Mouse (Mus musculus) midbrain, embryonic 10.5 days (tissue): ENCODE results near the gene Tmod1. TPM values are rescaled to one million over a fixed set of nuclear protein-coding genes. Genes with fewer than 3 reads are reported as not detected.
A peak's percentile ranks its signal among the peaks of the same experiment; 100 is the strongest.

Experiments
- DNase-seq: peaks from one replicate; pipeline ENCODE4 v3.0.0-alpha.2; 2017; ENCODE audit warnings: low spot score
- H3K27ac ChIP-seq: fragments of 300-500 bp; sonication (generic); replicated peaks from 2 replicates; pipeline ENCODE4 v1.5.1; 2016; ENCODE audit warnings: mild to moderate bottlenecking
- H3K27me3 ChIP-seq: fragments of 300-500 bp; sonication (generic); 2 replicates; pipeline ENCODE4 v1.6.1; 2016; ENCODE audit warnings: low read depth, mild to moderate bottlenecking; ENCODE audit not compliant: poor library complexity, severe bottlenecking
- H3K36me3 ChIP-seq: fragments of 300-500 bp; sonication (generic); 2 replicates; pipeline ENCODE4 v1.6.1; 2016; ENCODE audit warnings: mild to moderate bottlenecking, moderate library complexity
- H3K4me1 ChIP-seq: fragments of 300-500 bp; sonication (generic); 2 replicates; pipeline ENCODE4 v1.6.1; 2016
- H3K4me3 ChIP-seq: fragments of 300-500 bp; sonication (generic); 2 replicates; pipeline ENCODE4 v1.5.1; 2016; ENCODE audit warnings: mild to moderate bottlenecking, moderate library complexity
- H3K9me3 ChIP-seq: fragments of 300-500 bp; sonication (generic); replicated peaks from 2 replicates; pipeline ENCODE4 v1.6.1; 2016; ENCODE audit warnings: mild to moderate bottlenecking
- WGBS: fragments of 180-500 bp; shearing (Covaris S2); methylation state at CpG from one replicate; pipeline ENCODE4 v1.1.7; 2016; 5-methylcytosine and 5-hydroxymethylcytosine counted together
- polyA plus RNA-seq: library from polyadenylated mRNA; unstranded; fragments of >200 nt; fragmentation: Nextera tagmentation; extraction: Ambion mirVana; gene quantifications from 2 replicates; pipeline ENCODE4 v1.2.1, GENCODE M21; 2016

Tmod1 gene
- 1.6 and 3.0 TPM in 2 replicates for polyA plus RNA-seq

GRCm38 (mm10) chr4:46038892-46039751 is at the start of gene Tmod1:
Gene Tmod1, plus strand, starts transcription at chr4:46038935.
- 1% methylated on average over 69 of the region's 72 CpGs for WGBS

GRCm38 (mm10) chr4:45990427-45991135 is 48.2 kb upstream of the Tmod1 start:
- H3K9me3 ChIP-seq: no peaks in the 10 kb centered on the region
- 79% methylated on average over 6 of the region's 6 CpGs for WGBS
- no peaks in the 10 kb centered on the region for H3K36me3 ChIP-seq
- H3K4me1 ChIP-seq: no peaks in the 10 kb centered on the region
- no peak overlapping the region for H3K4me3 ChIP-seq
- H3K27ac ChIP-seq: no peak overlapping the region
- no peak for DNase-seq
- H3K27me3 ChIP-seq: no peaks in the 10 kb centered on the region

More at GRCm38 (mm10) chr4:46038892-46039751, at the start of gene Tmod1:
- peak within 1 kb of the TSS; percentile 74 for H3K4me3 ChIP-seq
- H3K27ac ChIP-seq: peak within 1 kb of the TSS; percentile 68
- H3K27me3 ChIP-seq: peaks cover 67% of the 10 kb centered on the region
- peak; percentile 58 for DNase-seq
- no peaks in the 10 kb centered on the region for H3K9me3 ChIP-seq
- peaks cover 48% of the 10 kb centered on the region for H3K4me1 ChIP-seq
- no peaks in the 10 kb centered on the region for H3K36me3 ChIP-seq

- H3K27ac ChIP-seq: no peak overlapping the region
- no peak for DNase-seq
- 90% methylated on average over 4 of the region's 4 CpGs for WGBS
- no peaks in the 10 kb centered on the region for H3K9me3 ChIP-seq
- no peaks in the 10 kb centered on the region for H3K4me1 ChIP-seq
- H3K4me3 ChIP-seq: no peak overlapping the region
- no peaks in the 10 kb centered on the region for H3K27me3 ChIP-seq
- no peaks in the 10 kb centered on the region for H3K36me3 ChIP-seq
Observed at GRCm38 (mm10) chr4:45998536-45998935, 40.2 kb upstream of the Tmod1 start.

- H3K27ac ChIP-seq: no peak overlapping the region
- no peaks in the 10 kb centered on the region for H3K27me3 ChIP-seq
- 88% methylated on average over 5 of the region's 5 CpGs for WGBS
- no peak overlapping the region for H3K4me3 ChIP-seq
- no peaks in the 10 kb centered on the region for H3K9me3 ChIP-seq
- no peak for DNase-seq
- no peaks in the 10 kb centered on the region for H3K4me1 ChIP-seq
- H3K36me3 ChIP-seq: no peaks in the 10 kb centered on the region
Observed at GRCm38 (mm10) chr4:46008142-46008793, 30.5 kb upstream of the Tmod1 start.

- H3K36me3 ChIP-seq: no peaks in the 10 kb centered on the region
- no peaks in the 10 kb centered on the region for H3K27me3 ChIP-seq
- DNase-seq: no peak
- 92% methylated on average over 2 of the region's 2 CpGs for WGBS
- no peak overlapping the region for H3K27ac ChIP-seq
- no peaks in the 10 kb centered on the region for H3K4me1 ChIP-seq
- H3K4me3 ChIP-seq: no peak overlapping the region
- H3K9me3 ChIP-seq: no peaks in the 10 kb centered on the region
Observed at GRCm38 (mm10) chr4:46011698-46012097, 27.0 kb upstream of the Tmod1 start.

- no peaks in the 10 kb centered on the region for H3K36me3 ChIP-seq
- H3K9me3 ChIP-seq: no peaks in the 10 kb centered on the region
- H3K27ac ChIP-seq: no peak overlapping the region
- no peaks in the 10 kb centered on the region for H3K4me1 ChIP-seq
- no peak for DNase-seq
- WGBS: 67% methylated on average over 1 of the region's 1 CpGs
- H3K4me3 ChIP-seq: no peak overlapping the region
- no peaks in the 10 kb centered on the region for H3K27me3 ChIP-seq
Observed at GRCm38 (mm10) chr4:46015605-46016004, 23.1 kb upstream of the Tmod1 start.

- WGBS: 80% methylated on average over 3 of the region's 3 CpGs
Observed at GRCm38 (mm10) chr4:46023021-46023481, 15.7 kb upstream of the Tmod1 start.

GRCm38 (mm10) chr4:46025893-46026292 is 12.8 kb upstream of the Tmod1 start:
- H3K4me1 ChIP-seq: 0 out of 2 replicates have a peak, but pooled peaks cover 5% of the 10 kb centered on the region
- no peak overlapping the region for H3K27ac ChIP-seq
- no peaks in the 10 kb centered on the region for H3K9me3 ChIP-seq
- H3K36me3 ChIP-seq: no peaks in the 10 kb centered on the region
- WGBS: 49% methylated on average over 7 of the region's 7 CpGs
- DNase-seq: peak; percentile 29
- no peaks in the 10 kb centered on the region for H3K27me3 ChIP-seq
- no peak overlapping the region for H3K4me3 ChIP-seq

More at GRCm38 (mm10) chr4:46023021-46023481, 15.7 kb upstream of the Tmod1 start:
- H3K4me1 ChIP-seq: 0 out of 2 replicates have a peak, but pooled peaks cover 3% of the 10 kb centered on the region
- H3K9me3 ChIP-seq: no peaks in the 10 kb centered on the region
- no peak overlapping the region for H3K27ac ChIP-seq
- H3K4me3 ChIP-seq: no peak overlapping the region
- no peaks in the 10 kb centered on the region for H3K36me3 ChIP-seq
- no peak for DNase-seq
- no peaks in the 10 kb centered on the region for H3K27me3 ChIP-seq

- H3K36me3 ChIP-seq: no peaks in the 10 kb centered on the region
- H3K27me3 ChIP-seq: no peaks in the 10 kb centered on the region
- DNase-seq: no peak
- H3K27ac ChIP-seq: no peak overlapping the region
- 87% methylated on average over 6 of the region's 6 CpGs for WGBS
- H3K9me3 ChIP-seq: no peaks in the 10 kb centered on the region
- H3K4me3 ChIP-seq: no peak overlapping the region
- H3K4me1 ChIP-seq: 0 out of 2 replicates have a peak, but pooled peaks cover 10% of the 10 kb centered on the region
Observed at GRCm38 (mm10) chr4:46028224-46028623, 10.5 kb upstream of the Tmod1 start.

GRCm38 (mm10) chr4:46028781-46029180 is 10.0 kb upstream of the Tmod1 start:
- Histone ChIP-seq H3K4me1 (0 out of 2 replicates have a peak, but pooled peaks cover 10% of the 10 kb centered on the region), H3K27ac (no peak overlapping the region), H3K4me3 (no peak overlapping the region), H3K9me3 (no peaks in the 10 kb centered on the region), H3K36me3 (no peaks in the 10 kb centered on the region), H3K27me3 (no peaks in the 10 kb centered on the region)
- no peak for DNase-seq
- 86% methylated on average over 4 of the region's 4 CpGs for WGBS

- DNase-seq: no peak
- Histone ChIP-seq H3K27ac (no peak overlapping the region), H3K9me3 (no peaks in the 10 kb centered on the region), H3K4me1 (0 out of 2 replicates have a peak, but pooled peaks cover 10% of the 10 kb centered on the region), H3K4me3 (no peak overlapping the region), H3K36me3 (no peaks in the 10 kb centered on the region), H3K27me3 (no peaks in the 10 kb centered on the region)
- WGBS: 56% methylated on average over 9 of the region's 9 CpGs
Observed at GRCm38 (mm10) chr4:46029552-46029951, 9.2 kb upstream of the Tmod1 start.

- DNase-seq: no peak
- 72% methylated on average over 9 of the region's 9 CpGs for WGBS
- Histone ChIP-seq H3K27ac (peak overlapping the region; percentile 23; the same call in 1 of the 2 replicates), H3K4me1 (0 out of 2 replicates have a peak, but pooled peaks cover 10% of the 10 kb centered on the region), H3K36me3 (no peaks in the 10 kb centered on the region), H3K9me3 (no peaks in the 10 kb centered on the region), H3K4me3 (no peak overlapping the region), H3K27me3 (peaks cover 14% of the 10 kb centered on the region)
Observed at GRCm38 (mm10) chr4:46032448-46032847, 6.3 kb upstream of the Tmod1 start.
